Mouse (Mus musculus) lung, adult 2 months (tissue): Measurements from ENCODE around the gene Slc38a9. TPM values are rescaled to one million over a fixed set of nuclear protein-coding genes. Genes with fewer than 3 reads are reported as not detected.

ENCODE experiments used
- DNase-seq: peaks from one replicate; pipeline ENCODE4 v3.0.0; 2022
- H3K4me1 ChIP-seq: fragments of 200-500 bp; 2 replicates; pipeline ENCODE4 v1.6.1; 2011; ENCODE audit warnings: low read length; ENCODE audit not compliant: control insufficient read depth, insufficient read depth
- H3K4me3 ChIP-seq: fragments of 200-500 bp; replicated peaks from 2 replicates; pipeline ENCODE3; 2011; ENCODE audit warnings: low read depth, mild to moderate bottlenecking, control low read depth, low read length; ENCODE audit errors: extremely low read depth
- CTCF ChIP-seq: fragments of 200-500 bp; IDR thresholded peaks from 2 replicates; pipeline ENCODE4 v1.5.1; 2011; ENCODE audit warnings: mild to moderate bottlenecking, low read length, control low read depth; ENCODE audit not compliant: insufficient read depth
- POLR2A ChIP-seq: fragments of 200-500 bp; IDR thresholded peaks from 2 replicates; pipeline ENCODE4 v1.6.1; 2011; ENCODE audit warnings: low read depth, mild to moderate bottlenecking, control low read depth, low read length, borderline replicate concordance; ENCODE audit errors: extremely low read depth
- whole genome bisulfite sequencing: fragments of 180-500 bp; shearing (Covaris S2); methylation state at CpG from one replicate; pipeline ENCODE4 v1.1.7; 2018; 5-methylcytosine and 5-hydroxymethylcytosine counted together
- polyA plus RNA-seq: library from polyadenylated mRNA; depleted of rRNA; stranded (reverse); fragments of >200 nt; gene quantifications from 2 replicates; pipeline ENCODE4 v1.2.3, GENCODE M21; 2012

The Slc38a9 gene
- polyA plus RNA-seq, 1 experiment = 15.3 TPM

- H3K4me1 ChIP-seq = peaks cover 25% of the 10 kb centered on the region
- DNase-seq = peak; percentile 53
- H3K4me3 ChIP-seq = peak overlapping the region; percentile 31
- WGBS = 7% methylated on average over 18 of the region's 18 CpGs
- TF ChIP-seq CTCF = no peak
- peak; percentile 35; the same call in 1 of the 2 replicates for TF ChIP-seq POLR2A
Measured at GRCm38 (mm10) chr13:112751454-112752308, 91.1 kb downstream of the Slc38a9 start.

GRCm38 (mm10) chr13:112752309-112752975 is 91.9 kb downstream of the Slc38a9 start:
- Histone ChIP-seq H3K4me3 (no peak overlapping the region), H3K4me1 (peaks cover 25% of the 10 kb centered on the region)
- TF ChIP-seq CTCF = no peak
- no peak for TF ChIP-seq POLR2A
- no peak for DNase-seq
- WGBS = 38% methylated on average over 11 of the region's 11 CpGs

- H3K4me1 ChIP-seq = peaks cover 25% of the 10 kb centered on the region
- no peak overlapping the region for H3K4me3 ChIP-seq
- WGBS = 50% methylated on average over 9 of the region's 9 CpGs
- TF ChIP-seq POLR2A (no peak), CTCF (no peak)
- no peak for DNase-seq
Measured at GRCm38 (mm10) chr13:112753522-112753921, 93.0 kb downstream of the Slc38a9 start.

- 37% methylated on average over 4 of the region's 4 CpGs for WGBS
Measured at GRCm38 (mm10) chr13:112754871-112755270, 94.3 kb downstream of the Slc38a9 start.

GRCm38 (mm10) chr13:112755507-112756010 is 95.0 kb downstream of the Slc38a9 start:
- no peak for DNase-seq
- peaks cover 26% of the 10 kb centered on the region for H3K4me1 ChIP-seq

More at GRCm38 (mm10) chr13:112754871-112755270, 94.3 kb downstream of the Slc38a9 start:
- TF ChIP-seq POLR2A (no peak), CTCF (no peak)
- Histone ChIP-seq H3K4me1 (peaks cover 25% of the 10 kb centered on the region), H3K4me3 (no peak overlapping the region)
- no peak for DNase-seq

GRCm38 (mm10) chr13:112757395-112757794 is 96.8 kb downstream of the Slc38a9 start:
- WGBS = 76% methylated on average over 9 of the region's 9 CpGs
- H3K4me3 ChIP-seq = no peak overlapping the region
- DNase-seq = no peak
- H3K4me1 ChIP-seq = peaks cover 29% of the 10 kb centered on the region
- TF ChIP-seq CTCF = no peak
- no peak for TF ChIP-seq POLR2A

More at GRCm38 (mm10) chr13:112755507-112756010, 95.0 kb downstream of the Slc38a9 start:
- WGBS = 40% methylated on average over 11 of the region's 11 CpGs
- TF ChIP-seq CTCF (no peak), POLR2A (no peak)
- H3K4me3 ChIP-seq = no peak overlapping the region

GRCm38 (mm10) chr13:112758546-112759090 is 98.1 kb downstream of the Slc38a9 start:
- H3K4me3 ChIP-seq = no peak overlapping the region
- peaks cover 27% of the 10 kb centered on the region for H3K4me1 ChIP-seq
- no peak for DNase-seq
- WGBS = 89% methylated on average over 6 of the region's 6 CpGs
- no peak for TF ChIP-seq POLR2A
- no peak for TF ChIP-seq CTCF

- TF ChIP-seq CTCF = no peak
- TF ChIP-seq POLR2A = no peak
- WGBS = 93% methylated on average over 9 of the region's 9 CpGs
- no peak for DNase-seq
- Histone ChIP-seq H3K4me3 (no peak overlapping the region), H3K4me1 (peaks cover 31% of the 10 kb centered on the region)
Measured at GRCm38 (mm10) chr13:112759364-112759763, 98.8 kb downstream of the Slc38a9 start.

- Histone ChIP-seq H3K4me1 (peaks cover 29% of the 10 kb centered on the region), H3K4me3 (no peak overlapping the region)
- WGBS = 49% methylated on average over 15 of the region's 15 CpGs
- DNase-seq = no peak
- TF ChIP-seq POLR2A (no peak), CTCF (no peak)
Measured at GRCm38 (mm10) chr13:112759777-112760537, 99.4 kb downstream of the Slc38a9 start.
